Mouse (Mus musculus) liver, embryonic 15.5 days (tissue): ENCODE measurements around the gene Rogdi. TPM values are rescaled to one million over a fixed set of nuclear protein-coding genes. Genes with fewer than 3 reads are reported as not detected.

Experiments used
- ATAC-seq: fragments of 200-750 bp; cut with Nextera tagmentation; 2 replicates; pipeline ENCODE4 v1.8.0; 2017; ENCODE audit warnings: moderate number of reproducible peaks, mild to moderate bottlenecking, moderate library complexity; ENCODE audit not compliant: insufficient read depth
- H3K27ac ChIP-seq: fragments of 300-500 bp; sonication (generic); replicated peaks from 2 replicates; pipeline ENCODE4 v1.5.1; 2015; ENCODE audit warnings: mild to moderate bottlenecking, inconsistent platforms
- H3K27me3 ChIP-seq: fragments of 300-500 bp; sonication (generic); 2 replicates; pipeline ENCODE4 v1.6.1; 2015; ENCODE audit warnings: mild to moderate bottlenecking, inconsistent platforms
- H3K36me3 ChIP-seq: fragments of 300-500 bp; sonication (generic); replicated peaks from 2 replicates; pipeline ENCODE4 v1.6.1; 2015; ENCODE audit warnings: moderate library complexity, mild to moderate bottlenecking, inconsistent platforms
- H3K4me1 ChIP-seq: fragments of 300-500 bp; sonication (generic); replicated peaks from 2 replicates; pipeline ENCODE4 v1.6.1; 2015; ENCODE audit warnings: inconsistent platforms
- H3K4me2 ChIP-seq: fragments of 300-500 bp; sonication (generic); 2 replicates; pipeline ENCODE4 v1.6.1; 2015; ENCODE audit warnings: moderate library complexity, mild to moderate bottlenecking, inconsistent platforms
- H3K4me3 ChIP-seq: fragments of 300-500 bp; sonication (generic); replicated peaks from 2 replicates; pipeline ENCODE4 v1.5.1; 2015; ENCODE audit warnings: mild to moderate bottlenecking, inconsistent platforms
- H3K9ac ChIP-seq: fragments of 300-500 bp; sonication (generic); 2 replicates; pipeline ENCODE4 v1.6.1; 2015; ENCODE audit warnings: moderate library complexity, mild to moderate bottlenecking, inconsistent platforms
- H3K9me3 ChIP-seq: fragments of 300-500 bp; sonication (generic); replicated peaks from 2 replicates; pipeline ENCODE4 v1.6.1; 2016; ENCODE audit warnings: inconsistent platforms
- WGBS: fragments of 180-500 bp; shearing (Covaris S2); methylation state at CpG from one replicate; pipeline ENCODE4 v1.1.7; 2015; ENCODE audit warnings: mixed read lengths; ENCODE audit not compliant: insufficient replicate concordance; 5-methylcytosine and 5-hydroxymethylcytosine counted together
- polyA plus RNA-seq: library from polyadenylated mRNA; unstranded; fragments of >200 nt; fragmentation: Nextera tagmentation; extraction: Ambion mirVana; gene quantifications from 2 replicates; pipeline ENCODE4 v1.2.1, GENCODE M21; 2015

Gene Rogdi
- polyA plus RNA-seq, 1 experiment from 2014 or later, result 65.2 TPM

DNA sequence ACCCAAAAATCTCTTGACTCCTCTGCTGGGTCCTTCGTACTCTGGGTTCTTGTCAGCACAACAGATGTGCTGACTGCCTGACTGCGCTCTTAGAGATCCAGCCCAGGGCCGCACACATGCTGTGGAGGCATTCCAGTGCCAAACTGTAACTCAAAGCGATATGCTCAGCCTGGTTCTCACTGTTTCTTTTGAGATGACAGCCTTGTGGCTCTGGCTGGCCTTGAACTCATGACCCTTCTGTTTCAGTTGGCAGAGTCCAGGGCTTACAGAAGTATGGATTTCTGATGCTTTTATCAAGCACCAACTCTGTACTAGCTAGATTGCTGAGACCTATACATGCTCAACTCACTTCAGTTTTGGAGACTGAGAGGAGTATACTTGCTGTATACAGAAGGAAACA lies 20.1 kb downstream of the Rogdi start:
- H3K36me3 ChIP-seq, result no peaks in the 10 kb centered on the region
- no peak overlapping the region for H3K27ac ChIP-seq
- H3K4me1 ChIP-seq, result peaks cover 7% of the 10 kb centered on the region; the same call in 1 of the 2 replicates
- H3K27me3 ChIP-seq, result 0 out of 2 replicates have a peak, but pooled peaks cover 6% of the 10 kb centered on the region
- no peak overlapping the region for H3K4me3 ChIP-seq
- no peak overlapping the region for H3K9ac ChIP-seq
- no peaks in the 10 kb centered on the region for H3K9me3 ChIP-seq
- no peak for ATAC-seq
- 70% methylated on average over 4 of the region's 4 CpGs for WGBS
- no peak overlapping the region for H3K4me2 ChIP-seq

DNA sequence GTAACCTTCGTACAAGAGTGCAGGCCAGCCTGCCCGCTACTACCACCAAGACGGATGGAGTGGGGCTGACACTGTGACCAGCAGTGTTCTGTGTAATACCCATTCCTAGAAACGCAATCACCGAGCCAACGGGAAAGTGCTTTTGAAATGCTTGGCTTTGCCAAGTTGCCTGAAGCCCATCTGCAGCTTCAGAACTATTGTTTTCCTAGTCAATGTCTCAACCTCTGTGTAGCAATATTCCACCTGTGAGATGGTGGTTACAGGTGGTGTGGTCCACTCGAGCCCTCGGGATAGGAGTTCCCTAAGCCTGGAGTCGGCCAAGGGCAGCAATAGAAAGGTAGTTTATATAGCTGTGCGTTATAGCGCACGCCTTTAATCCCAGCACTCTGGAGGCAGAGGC lies 28.6 kb downstream of the Rogdi start:
- no peak for ATAC-seq
- Histone ChIP-seq H3K4me1 (no peaks in the 10 kb centered on the region), H3K9me3 (no peaks in the 10 kb centered on the region), H3K4me3 (no peak overlapping the region), H3K36me3 (no peaks in the 10 kb centered on the region), H3K4me2 (no peak overlapping the region), H3K9ac (no peak overlapping the region), H3K27me3 (no peaks in the 10 kb centered on the region; the same call in 1 of the 2 replicates), H3K27ac (no peak overlapping the region)
- 81% methylated on average over 12 of the region's 12 CpGs for WGBS

DNA sequence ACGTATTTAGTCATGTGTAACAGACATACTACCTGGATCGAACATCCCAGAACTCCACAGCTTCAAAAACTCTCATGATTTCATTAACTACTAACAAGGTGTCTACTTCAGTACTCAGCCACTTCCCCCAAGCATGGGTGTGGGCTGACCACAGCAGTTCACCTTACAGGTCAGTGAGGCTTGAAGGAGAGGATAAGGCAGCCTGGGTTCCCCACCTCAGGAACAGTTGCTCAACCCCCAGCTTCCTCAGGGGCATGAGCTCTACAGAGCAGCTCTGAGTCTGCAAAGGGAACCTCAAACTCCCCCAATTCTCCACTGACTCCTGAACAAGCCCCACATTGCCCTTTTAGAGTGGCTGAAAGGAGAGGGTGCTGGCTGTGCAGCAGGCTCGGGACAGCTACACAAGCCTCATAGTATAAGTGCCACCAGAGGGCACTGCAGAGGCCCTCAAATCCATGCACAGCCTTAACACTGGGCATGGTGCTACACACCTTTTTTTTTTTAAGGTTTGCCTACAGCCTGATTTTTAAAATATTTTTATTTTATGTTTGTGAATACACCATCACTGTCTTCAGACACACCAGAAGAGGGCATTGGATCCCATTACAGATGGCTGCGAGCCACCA lies 33.5 kb downstream of the Rogdi start:
- Histone ChIP-seq H3K27me3 (no peaks in the 10 kb centered on the region; the same call in 1 of the 2 replicates), H3K36me3 (no peaks in the 10 kb centered on the region), H3K9me3 (no peaks in the 10 kb centered on the region), H3K27ac (no peak overlapping the region), H3K4me1 (peaks cover 10% of the 10 kb centered on the region), H3K4me2 (no peak overlapping the region), H3K9ac (no peak overlapping the region), H3K4me3 (no peak overlapping the region)
- peak; percentile 37; the same call in 1 of the 2 replicates for ATAC-seq
- 59% methylated on average over 4 of the region's 4 CpGs for WGBS

DNA sequence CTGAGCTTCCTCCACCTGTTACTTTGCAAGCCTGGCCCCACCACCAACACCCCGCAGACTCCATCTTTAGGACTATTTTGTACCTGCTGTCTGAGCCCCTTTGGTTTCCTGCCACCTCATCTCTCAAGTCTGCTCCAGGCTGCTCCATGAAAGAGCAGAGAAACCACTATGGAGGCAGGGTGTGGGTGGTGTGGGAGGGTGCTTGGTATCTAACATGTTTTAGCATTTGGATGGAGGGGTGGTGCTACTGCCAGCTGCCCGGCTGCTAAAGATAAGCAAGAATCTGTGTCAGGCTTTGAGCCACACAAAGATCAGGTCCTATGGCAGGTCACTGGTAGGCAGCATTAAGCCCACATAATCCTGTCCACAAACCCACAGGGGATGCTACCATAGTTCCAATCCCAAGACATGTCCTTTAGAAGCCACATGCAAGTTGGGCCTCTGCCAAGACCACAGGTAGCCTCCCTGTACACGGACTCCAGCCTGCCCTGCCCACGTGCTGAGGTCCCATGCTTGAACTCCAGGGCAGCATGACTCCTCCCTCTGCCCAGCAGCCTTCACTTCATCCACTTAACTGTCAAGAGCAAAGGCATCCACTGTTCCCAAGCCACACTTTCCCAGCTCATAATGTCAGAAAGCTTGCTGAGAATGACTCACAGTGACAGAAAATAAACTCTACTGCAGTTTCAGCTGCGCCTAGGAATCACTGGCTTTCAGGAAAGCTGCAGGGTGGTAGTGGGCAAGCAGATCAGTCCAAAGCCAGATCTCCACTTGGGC lies 34.9 kb downstream of the Rogdi start:
- Histone ChIP-seq H3K9me3 (no peaks in the 10 kb centered on the region), H3K4me3 (no peak overlapping the region), H3K4me1 (peaks cover 10% of the 10 kb centered on the region), H3K9ac (no peak overlapping the region), H3K4me2 (no peak overlapping the region), H3K27me3 (no peaks in the 10 kb centered on the region; the same call in 1 of the 2 replicates), H3K36me3 (no peaks in the 10 kb centered on the region), H3K27ac (no peak overlapping the region)
- WGBS, result 41% methylated on average over 5 of the region's 5 CpGs
- ATAC-seq, result 0 out of 2 replicates have a peak, but pooled peaks have one; percentile 29

DNA sequence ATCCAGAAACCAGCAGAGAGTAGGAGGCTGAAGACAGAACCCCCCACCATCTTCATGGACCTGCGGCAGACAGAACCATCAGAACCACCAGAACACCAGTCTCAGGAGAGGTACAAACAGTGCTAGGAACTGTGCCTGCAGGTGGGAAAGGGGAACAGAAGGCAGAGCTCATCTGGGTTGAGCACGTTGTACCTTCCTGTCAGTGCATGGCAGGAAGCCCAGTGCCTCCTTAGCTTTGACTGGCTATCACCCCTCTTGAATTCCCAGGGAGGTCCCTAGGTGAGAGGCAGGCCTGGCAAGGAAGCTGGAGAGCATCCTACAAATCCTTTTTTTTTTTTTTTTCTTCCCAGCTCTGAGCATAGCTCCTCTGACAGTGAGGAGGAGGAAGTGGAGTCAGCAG lies 37.2 kb downstream of the Rogdi start:
- WGBS, result 63% methylated on average over 2 of the region's 2 CpGs
- Histone ChIP-seq H3K9ac (no peak overlapping the region), H3K4me2 (no peak overlapping the region), H3K36me3 (no peaks in the 10 kb centered on the region), H3K9me3 (no peaks in the 10 kb centered on the region), H3K4me3 (no peak overlapping the region), H3K4me1 (peaks cover 15% of the 10 kb centered on the region), H3K27me3 (no peaks in the 10 kb centered on the region; the same call in 1 of the 2 replicates), H3K27ac (no peak overlapping the region)
- ATAC-seq, result no peak

DNA sequence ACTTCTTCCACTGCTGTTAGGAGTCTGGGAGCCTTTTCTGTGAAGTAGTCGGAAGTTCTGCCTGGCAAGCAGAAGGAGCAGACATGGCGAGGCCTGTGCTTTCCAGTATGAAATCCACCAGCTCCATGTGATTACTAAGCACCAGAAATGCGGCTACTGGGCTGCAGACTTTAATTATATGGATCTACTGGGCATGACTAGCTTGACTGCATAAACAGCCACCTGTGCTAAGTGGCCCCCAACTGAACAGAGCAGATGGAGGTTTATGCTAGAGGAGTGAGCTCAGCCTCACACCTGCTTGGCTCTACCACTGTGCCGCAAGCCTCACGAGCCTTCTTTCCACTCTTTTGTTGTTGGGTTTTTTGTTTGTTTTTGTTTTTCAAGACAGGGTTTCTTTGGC lies 38.8 kb downstream of the Rogdi start:
- H3K4me2 ChIP-seq, result no peak overlapping the region
- H3K9me3 ChIP-seq, result no peaks in the 10 kb centered on the region
- no peaks in the 10 kb centered on the region for H3K27me3 ChIP-seq
- H3K36me3 ChIP-seq, result no peaks in the 10 kb centered on the region
- peaks cover 15% of the 10 kb centered on the region for H3K4me1 ChIP-seq
- 80% methylated on average over 5 of the region's 5 CpGs for WGBS
- ATAC-seq, result no peak
- H3K9ac ChIP-seq, result no peak overlapping the region
- no peak overlapping the region for H3K27ac ChIP-seq
- no peak overlapping the region for H3K4me3 ChIP-seq

DNA sequence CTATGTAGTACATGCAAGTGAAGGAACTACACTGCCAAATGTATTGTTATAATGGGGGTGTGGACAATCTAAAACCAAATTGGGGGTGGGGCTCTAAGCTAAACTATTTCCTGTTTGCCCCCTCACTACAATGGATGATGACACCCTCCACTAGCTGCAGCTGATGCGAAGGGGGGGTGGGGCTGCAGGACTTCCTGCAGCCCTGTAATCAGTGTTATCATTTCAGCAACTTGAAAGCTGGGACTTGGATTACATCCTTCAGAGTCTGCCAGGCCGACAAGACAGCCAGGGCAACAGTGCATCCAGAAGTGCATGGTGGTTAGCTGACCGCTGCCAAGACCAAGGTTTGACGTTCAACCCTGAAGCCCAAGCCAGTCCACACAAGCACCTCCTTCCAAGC lies 41.7 kb downstream of the Rogdi start:
- 39% methylated on average over 4 of the region's 4 CpGs for WGBS
- Histone ChIP-seq H3K27me3 (no peaks in the 10 kb centered on the region), H3K4me1 (0 out of 2 replicates have a peak, but pooled peaks cover 5% of the 10 kb centered on the region), H3K27ac (no peak overlapping the region), H3K36me3 (no peaks in the 10 kb centered on the region), H3K9me3 (no peaks in the 10 kb centered on the region), H3K4me3 (no peak overlapping the region), H3K4me2 (no peak overlapping the region), H3K9ac (no peak overlapping the region)
- no peak for ATAC-seq

DNA sequence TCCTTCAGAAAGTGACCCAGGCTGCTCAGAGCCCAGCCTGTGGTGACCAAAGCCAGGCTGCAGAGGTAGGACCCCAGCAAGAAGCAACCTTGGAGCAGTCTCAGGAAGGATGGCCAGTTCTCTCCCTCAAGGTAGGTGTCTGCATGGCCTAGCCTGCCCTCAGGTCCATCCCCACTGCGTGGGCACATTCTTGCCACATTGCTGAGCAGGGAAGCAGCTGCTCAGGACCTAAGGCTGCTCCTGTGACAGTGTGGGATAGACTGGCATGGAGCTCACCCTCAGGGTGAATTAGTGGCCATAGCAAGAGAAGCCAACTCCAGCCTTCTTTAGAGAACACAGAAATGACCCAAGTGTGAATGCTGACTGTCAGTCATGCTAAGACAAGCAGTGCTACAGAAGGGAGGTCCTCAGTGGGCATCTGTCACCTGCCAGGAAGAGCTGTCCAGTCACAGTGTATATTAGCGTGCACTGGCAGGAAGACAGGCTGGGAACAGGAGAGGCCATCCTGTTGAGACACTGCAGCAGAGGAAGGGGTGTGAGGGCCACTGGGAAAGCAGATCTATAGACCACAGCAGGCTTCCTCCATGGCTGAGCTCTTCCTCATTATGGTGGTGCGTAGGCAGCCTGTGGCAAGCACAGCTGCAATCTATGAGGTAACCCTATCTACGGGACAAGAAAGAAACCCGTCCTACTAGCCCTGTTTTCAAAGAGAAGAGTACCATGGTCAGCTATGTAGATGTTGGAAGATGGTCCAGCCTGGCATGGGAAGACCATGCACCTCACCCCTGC lies 44.1 kb downstream of the Rogdi start:
- no peaks in the 10 kb centered on the region for H3K36me3 ChIP-seq
- no peak overlapping the region for H3K9ac ChIP-seq
- no peak overlapping the region for H3K4me2 ChIP-seq
- H3K4me1 ChIP-seq, result peaks cover 14% of the 10 kb centered on the region
- 33% methylated on average over 5 of the region's 5 CpGs for WGBS
- no peak for ATAC-seq
- H3K9me3 ChIP-seq, result no peaks in the 10 kb centered on the region
- H3K27me3 ChIP-seq, result no peaks in the 10 kb centered on the region
- 0 out of 2 replicates have a peak overlapping the region, but pooled peaks have one; percentile 10 for H3K27ac ChIP-seq
- no peak overlapping the region for H3K4me3 ChIP-seq

DNA sequence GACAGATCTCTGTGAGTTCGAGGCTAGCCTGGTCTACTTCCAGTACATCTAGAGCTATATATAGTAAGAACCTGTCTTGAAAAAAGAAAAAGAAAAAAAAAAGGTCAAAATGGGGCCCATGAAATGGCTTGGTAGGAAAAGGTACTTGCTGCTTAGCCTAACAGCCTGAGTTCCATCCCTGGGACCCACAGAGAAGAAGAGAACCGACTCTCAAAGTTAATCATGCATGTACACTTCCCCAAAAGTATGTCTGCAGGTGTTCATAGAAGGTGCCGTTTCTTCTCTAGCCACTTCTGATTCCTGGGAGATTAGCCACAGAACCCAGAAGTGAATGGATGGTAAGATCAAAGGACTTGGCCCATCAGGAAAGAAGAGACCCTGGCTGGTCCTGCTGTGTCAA lies 44.9 kb downstream of the Rogdi start:
- WGBS, result 47% methylated on average over 3 of the region's 3 CpGs
- no peaks in the 10 kb centered on the region for H3K27me3 ChIP-seq
- H3K27ac ChIP-seq, result no peak overlapping the region
- no peak for ATAC-seq
- peaks cover 15% of the 10 kb centered on the region for H3K4me1 ChIP-seq
- no peaks in the 10 kb centered on the region for H3K9me3 ChIP-seq
- no peak overlapping the region for H3K4me3 ChIP-seq
- H3K36me3 ChIP-seq, result no peaks in the 10 kb centered on the region
- no peak overlapping the region for H3K4me2 ChIP-seq
- no peak overlapping the region for H3K9ac ChIP-seq

DNA sequence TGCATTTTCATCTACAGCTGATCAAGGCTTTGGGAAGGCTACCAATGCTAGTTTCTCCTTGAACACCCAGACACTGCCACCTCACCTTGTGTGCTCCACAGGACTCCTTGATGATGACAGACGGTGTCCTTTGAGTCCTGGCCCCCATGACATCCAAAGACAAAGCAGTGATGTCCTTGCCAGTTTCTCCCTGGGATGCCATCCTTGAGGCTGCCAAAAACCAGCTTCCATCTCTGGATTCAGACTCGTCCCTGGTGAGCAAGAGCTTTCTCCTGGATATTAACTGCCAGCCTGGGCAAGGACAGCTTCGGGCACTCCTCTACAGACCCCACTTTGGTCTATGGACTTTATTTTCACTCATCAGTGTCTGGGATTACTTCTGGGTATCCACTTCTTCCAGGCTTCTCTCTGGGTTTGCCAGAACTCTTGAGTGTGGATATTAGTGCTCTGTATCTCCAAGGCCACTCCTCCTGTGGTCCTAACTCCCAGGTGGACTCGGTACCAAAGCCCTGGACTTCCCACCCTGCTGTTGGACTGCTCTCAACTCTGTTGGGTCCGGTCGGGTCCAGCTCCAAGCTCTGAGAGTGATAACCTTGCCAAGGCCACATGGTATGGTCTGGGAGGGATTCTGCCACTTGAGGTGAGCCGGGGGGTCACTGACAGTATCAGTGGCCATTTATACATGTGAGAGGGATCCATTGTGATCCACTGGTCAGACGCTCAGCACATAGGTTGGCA lies 47.8 kb downstream of the Rogdi start:
- Histone ChIP-seq H3K4me1 (peaks cover 24% of the 10 kb centered on the region), H3K27ac (no peak overlapping the region), H3K36me3 (no peaks in the 10 kb centered on the region), H3K9ac (no peak overlapping the region), H3K27me3 (no peaks in the 10 kb centered on the region), H3K9me3 (no peaks in the 10 kb centered on the region), H3K4me3 (no peak overlapping the region), H3K4me2 (peak overlapping the region; percentile 85)
- 64% methylated on average over 8 of the region's 8 CpGs for WGBS
- ATAC-seq, result no peak
